Mouse (Mus musculus) forebrain, embryonic 15.5 days (tissue): Measurements from ENCODE around the gene Relch. TPM values are rescaled to one million over a fixed set of nuclear protein-coding genes. Genes with fewer than 3 reads are reported as not detected.
"Not testable (repeated sequence)": the region's sequence is repeated elsewhere in the genome, so short reads cannot be mapped to it uniquely, and the experiment has no call there.

Experiments used
- ATAC-seq: fragments of 200-750 bp; cut with Nextera tagmentation; replicated peaks from 2 replicates; pipeline ENCODE4 v1.8.0; 2017; ENCODE audit warnings: mild to moderate bottlenecking, moderate TSS enrichment, moderate library complexity
- H3K27ac ChIP-seq: fragments of 300-500 bp; sonication (generic); replicated peaks from 2 replicates; pipeline ENCODE4 v1.5.1; 2015; ENCODE audit warnings: mild to moderate bottlenecking, inconsistent platforms
- H3K27me3 ChIP-seq: fragments of 300-500 bp; sonication (generic); 2 replicates; pipeline ENCODE4 v1.6.1; 2015; ENCODE audit warnings: inconsistent platforms
- H3K36me3 ChIP-seq: fragments of 300-500 bp; sonication (generic); 2 replicates; pipeline ENCODE4 v1.6.1; 2015; ENCODE audit warnings: mild to moderate bottlenecking, inconsistent platforms
- H3K4me1 ChIP-seq: fragments of 300-500 bp; sonication (generic); 2 replicates; pipeline ENCODE4 v1.6.1; 2015; ENCODE audit warnings: inconsistent platforms
- H3K4me2 ChIP-seq: fragments of 300-500 bp; sonication (generic); replicated peaks from 2 replicates; pipeline ENCODE4 v1.6.1; 2015; ENCODE audit warnings: mild to moderate bottlenecking, inconsistent platforms
- H3K4me3 ChIP-seq: fragments of 300-500 bp; sonication (generic); 2 replicates; pipeline ENCODE4 v1.5.1; 2015; ENCODE audit warnings: mild to moderate bottlenecking, inconsistent platforms
- H3K9ac ChIP-seq: fragments of 300-500 bp; sonication (generic); replicated peaks from 2 replicates; pipeline ENCODE4 v1.6.1; 2015; ENCODE audit warnings: mild to moderate bottlenecking, inconsistent platforms
- H3K9me3 ChIP-seq: fragments of 300-500 bp; sonication (generic); 2 replicates; pipeline ENCODE4 v1.6.1; 2016; ENCODE audit warnings: inconsistent platforms
- WGBS: fragments of 180-500 bp; shearing (Covaris S2); methylation state at CpG from one replicate; pipeline ENCODE4 v1.1.7; 2015; ENCODE audit warnings: mixed read lengths; 5-methylcytosine and 5-hydroxymethylcytosine counted together
- polyA plus RNA-seq: library from polyadenylated mRNA; unstranded; fragments of >200 nt; fragmentation: Nextera tagmentation; extraction: Ambion mirVana; gene quantifications from 2 replicates; pipeline ENCODE4 v1.2.1, GENCODE M21; 2015

The Relch gene
- polyA plus RNA-seq, 1 experiment from 2014 or later = 47.9 TPM

- H3K9me3 ChIP-seq = no peaks in the 10 kb centered on the region
- peaks cover 19% of the 10 kb centered on the region for H3K36me3 ChIP-seq
These were observed 31.9 kb downstream of the Relch start for GRCm38 (mm10) chr1:105695581-105695980.

GRCm38 (mm10) chr1:105700984-105701530, 37.4 kb downstream of the Relch start:
- no peak overlapping the region for H3K4me2 ChIP-seq
- H3K4me3 ChIP-seq = no peak overlapping the region
- no peak overlapping the region for H3K9ac ChIP-seq
- H3K9me3 ChIP-seq = no peaks in the 10 kb centered on the region
- H3K4me1 ChIP-seq = no peaks in the 10 kb centered on the region
- 85% methylated on average over 4 of the region's 4 CpGs for WGBS
- no peaks in the 10 kb centered on the region for H3K27me3 ChIP-seq
- peaks cover 15% of the 10 kb centered on the region; the same call in 1 of the 2 replicates for H3K36me3 ChIP-seq
- no peak for ATAC-seq
- no peak overlapping the region for H3K27ac ChIP-seq

More at GRCm38 (mm10) chr1:105695581-105695980, 31.9 kb downstream of the Relch start:
- 93% methylated on average over 2 of the region's 2 CpGs for WGBS
- ATAC-seq = no peak
- H3K27me3 ChIP-seq = no peaks in the 10 kb centered on the region
- H3K4me1 ChIP-seq = no peaks in the 10 kb centered on the region
- no peak overlapping the region for H3K4me3 ChIP-seq
- H3K4me2 ChIP-seq = no peak overlapping the region
- no peak overlapping the region for H3K9ac ChIP-seq
- no peak overlapping the region for H3K27ac ChIP-seq

DNA sequence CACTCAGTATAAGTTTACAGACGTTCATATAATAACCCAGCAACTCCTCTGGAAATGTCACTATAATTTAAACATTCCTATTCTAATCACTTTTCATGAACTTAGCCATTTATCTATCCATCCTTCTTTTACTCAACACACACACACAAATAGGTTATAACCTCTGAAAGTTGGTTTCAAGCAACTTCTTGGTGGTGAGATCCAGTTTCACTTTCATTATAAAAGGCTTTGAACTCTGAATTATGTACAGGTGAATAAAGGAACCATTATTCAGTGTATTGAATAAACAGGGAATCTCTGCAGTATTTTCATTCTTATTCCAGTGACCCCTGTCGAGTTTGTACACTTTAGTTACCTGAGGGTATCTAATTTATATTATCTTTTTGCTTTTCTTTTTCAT, 45.8 kb downstream of the Relch start:
- H3K27ac ChIP-seq = no peak overlapping the region
- no peak overlapping the region for H3K4me3 ChIP-seq
- no peaks in the 10 kb centered on the region for H3K4me1 ChIP-seq
- 79% methylated on average over 2 of the region's 2 CpGs for WGBS
- H3K36me3 ChIP-seq = peaks cover 27% of the 10 kb centered on the region; the same call in 1 of the 2 replicates
- ATAC-seq = no peak
- no peaks in the 10 kb centered on the region for H3K27me3 ChIP-seq
- H3K9ac ChIP-seq = no peak overlapping the region
- H3K4me2 ChIP-seq = no peak overlapping the region
- H3K9me3 ChIP-seq = no peaks in the 10 kb centered on the region

DNA sequence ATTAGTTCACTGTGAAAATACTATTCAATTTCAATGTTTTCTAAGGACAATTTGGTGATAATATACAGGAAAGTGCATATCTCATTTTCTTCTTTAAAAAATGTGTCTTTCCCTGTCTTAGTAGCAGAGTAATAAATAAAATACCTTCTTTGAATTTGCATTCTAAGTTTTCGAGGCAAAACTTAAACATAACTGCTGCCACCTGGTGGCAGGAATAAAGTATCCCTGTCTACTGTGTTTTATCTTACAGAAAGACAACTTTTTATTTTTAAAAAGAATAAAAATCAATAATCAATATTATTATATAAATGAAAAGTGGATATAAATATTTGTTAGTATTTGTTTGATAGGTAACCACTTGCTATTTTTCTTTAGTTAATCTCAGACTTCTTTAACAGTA, 47.6 kb downstream of the Relch start:
- no peak overlapping the region for H3K4me2 ChIP-seq
- no peak overlapping the region for H3K27ac ChIP-seq
- no peak overlapping the region for H3K4me3 ChIP-seq
- H3K36me3 ChIP-seq = peaks cover 29% of the 10 kb centered on the region
- no peaks in the 10 kb centered on the region for H3K4me1 ChIP-seq
- H3K9me3 ChIP-seq = no peaks in the 10 kb centered on the region
- no peak for ATAC-seq
- no peaks in the 10 kb centered on the region for H3K27me3 ChIP-seq
- H3K9ac ChIP-seq = no peak overlapping the region
- 29% methylated on average over 1 of the region's 1 CpGs for WGBS

DNA sequence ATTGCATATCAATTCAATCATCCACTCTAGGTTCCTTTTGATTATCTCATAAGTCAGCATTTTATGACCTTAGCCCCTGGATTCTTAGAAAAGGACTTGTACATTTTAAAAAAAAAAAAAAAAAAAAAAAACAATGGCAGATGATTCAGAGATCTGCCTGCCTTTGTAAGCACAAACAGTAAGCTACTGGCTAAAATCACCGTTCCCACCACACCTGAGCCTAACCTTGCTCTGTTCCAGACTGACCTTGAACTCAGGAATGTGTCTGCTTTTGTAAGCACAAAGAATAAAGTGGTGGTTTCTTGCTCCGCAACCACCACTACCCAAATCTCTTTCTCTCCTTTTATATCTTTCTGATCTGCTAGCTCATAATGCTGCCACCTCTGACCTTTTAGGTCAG, 49.2 kb downstream of the Relch start:
- 97% methylated on average over 2 of the region's 2 CpGs for WGBS

GRCm38 (mm10) chr1:105718358-105718757, 54.7 kb downstream of the Relch start:
- Histone ChIP-seq H3K9ac (no peak overlapping the region), H3K4me1 (no peaks in the 10 kb centered on the region), H3K4me2 (no peak overlapping the region), H3K27me3 (no peaks in the 10 kb centered on the region), H3K9me3 (no peaks in the 10 kb centered on the region), H3K4me3 (no peak overlapping the region), H3K27ac (no peak overlapping the region), H3K36me3 (peaks cover 42% of the 10 kb centered on the region)
- WGBS = 92% methylated on average over 1 of the region's 1 CpGs
- no peak for ATAC-seq

More for the DNA sequence above, 49.2 kb downstream of the Relch start:
- H3K4me1 ChIP-seq = no peaks in the 10 kb centered on the region
- H3K9me3 ChIP-seq = no peaks in the 10 kb centered on the region
- peaks cover 35% of the 10 kb centered on the region for H3K36me3 ChIP-seq
- no peak overlapping the region for H3K4me2 ChIP-seq
- H3K27ac ChIP-seq = no peak overlapping the region
- H3K4me3 ChIP-seq = no peak overlapping the region
- ATAC-seq = no peak
- H3K9ac ChIP-seq = no peak overlapping the region
- no peaks in the 10 kb centered on the region for H3K27me3 ChIP-seq

DNA sequence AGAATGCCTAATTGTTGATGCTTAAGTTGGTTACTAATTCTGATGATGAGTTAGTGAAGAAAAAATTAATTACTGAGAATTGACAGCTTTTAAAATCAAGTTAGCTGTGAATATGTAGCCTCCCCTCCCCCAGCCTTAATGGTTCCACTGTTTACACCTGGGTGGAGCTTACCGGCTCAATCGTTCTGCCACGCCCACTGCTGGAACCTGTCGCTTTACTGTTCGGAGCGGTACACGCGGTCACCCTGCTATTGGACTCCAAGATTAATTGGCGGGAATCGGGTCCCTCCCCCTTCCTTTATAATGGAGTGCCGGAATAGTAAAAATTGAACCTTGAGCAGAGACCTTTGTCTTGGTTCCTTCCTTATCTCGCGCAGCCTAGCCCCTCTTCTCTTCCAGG, 65.6 kb downstream of the Relch start:
- peaks cover 29% of the 10 kb centered on the region for H3K36me3 ChIP-seq
- WGBS = 93% methylated on average over 13 of the region's 13 CpGs
- not testable (repeated sequence) for H3K9me3 ChIP-seq, H3K4me1 ChIP-seq, H3K4me2 ChIP-seq, H3K27me3 ChIP-seq, H3K27ac ChIP-seq, H3K9ac ChIP-seq, ATAC-seq, H3K4me3 ChIP-seq

GRCm38 (mm10) chr1:105735318-105735717, 71.7 kb downstream of the Relch start:
- no peaks in the 10 kb centered on the region for H3K9me3 ChIP-seq
- no peaks in the 10 kb centered on the region for H3K27me3 ChIP-seq
- H3K36me3 ChIP-seq = peaks cover 25% of the 10 kb centered on the region; the same call in 1 of the 2 replicates
- no peak overlapping the region for H3K9ac ChIP-seq
- H3K4me1 ChIP-seq = no peaks in the 10 kb centered on the region
- H3K4me2 ChIP-seq = no peak overlapping the region
- ATAC-seq = no peak
- WGBS = 78% methylated on average over 3 of the region's 3 CpGs
- H3K27ac ChIP-seq = no peak overlapping the region
- H3K4me3 ChIP-seq = no peak overlapping the region

GRCm38 (mm10) chr1:105738334-105738733, 74.7 kb downstream of the Relch start:
- H3K27ac ChIP-seq = no peak overlapping the region
- WGBS = 93% methylated on average over 6 of the region's 6 CpGs

GRCm38 (mm10) chr1:105739493-105739892, 75.8 kb downstream of the Relch start:
- H3K4me3 ChIP-seq = no peak overlapping the region
- no peaks in the 10 kb centered on the region for H3K27me3 ChIP-seq
- H3K36me3 ChIP-seq = peaks cover 41% of the 10 kb centered on the region
- H3K9ac ChIP-seq = no peak overlapping the region
- no peak for ATAC-seq
- H3K27ac ChIP-seq = no peak overlapping the region
- H3K9me3 ChIP-seq = no peaks in the 10 kb centered on the region
- H3K4me1 ChIP-seq = no peaks in the 10 kb centered on the region
- H3K4me2 ChIP-seq = no peak overlapping the region

More at GRCm38 (mm10) chr1:105738334-105738733, 74.7 kb downstream of the Relch start:
- ATAC-seq = no peak
- no peak overlapping the region for H3K4me3 ChIP-seq
- no peaks in the 10 kb centered on the region for H3K4me1 ChIP-seq
- no peak overlapping the region for H3K9ac ChIP-seq
- no peak overlapping the region for H3K4me2 ChIP-seq
- H3K27me3 ChIP-seq = no peaks in the 10 kb centered on the region
- peaks cover 34% of the 10 kb centered on the region for H3K36me3 ChIP-seq
- H3K9me3 ChIP-seq = no peaks in the 10 kb centered on the region

- ATAC-seq = no peak
- no peak overlapping the region for H3K27ac ChIP-seq
- WGBS = 86% methylated on average over 1 of the region's 1 CpGs
- peaks cover 48% of the 10 kb centered on the region for H3K36me3 ChIP-seq
- H3K9me3 ChIP-seq = no peaks in the 10 kb centered on the region
- no peaks in the 10 kb centered on the region for H3K4me1 ChIP-seq
- H3K4me3 ChIP-seq = no peak overlapping the region
- H3K9ac ChIP-seq = no peak overlapping the region
- H3K4me2 ChIP-seq = no peak overlapping the region
- no peaks in the 10 kb centered on the region for H3K27me3 ChIP-seq
These were observed 78.8 kb downstream of the Relch start for GRCm38 (mm10) chr1:105742481-105742880.

- Histone ChIP-seq H3K9me3 (no peaks in the 10 kb centered on the region), H3K4me1 (no peaks in the 10 kb centered on the region), H3K9ac (no peak overlapping the region), H3K27me3 (no peaks in the 10 kb centered on the region), H3K36me3 (peaks cover 51% of the 10 kb centered on the region), H3K4me3 (no peak overlapping the region), H3K27ac (no peak overlapping the region), H3K4me2 (no peak overlapping the region)
- ATAC-seq = no peak
- WGBS = 98% methylated on average over 1 of the region's 1 CpGs
These were observed 82.8 kb downstream of the Relch start for GRCm38 (mm10) chr1:105746444-105746843.
